Mouse (Mus musculus) testis, adult 2 months (tissue): Measurements from ENCODE around the gene S100a11.

ENCODE experiments used
- CTCF ChIP-seq: fragments of 200-500 bp; IDR thresholded peaks from 2 replicates; pipeline ENCODE4 v1.5.1; 2012; ENCODE audit warnings: low read depth, mild to moderate bottlenecking, inconsistent platforms, low read length, moderate library complexity; ENCODE audit not compliant: control insufficient read depth, insufficient read depth, insufficient replicate concordance
- POLR2A ChIP-seq: fragments of 200-500 bp; IDR thresholded peaks from 2 replicates; pipeline ENCODE4 v1.6.1; 2012; ENCODE audit warnings: low read depth, mild to moderate bottlenecking, inconsistent platforms, low read length, moderate library complexity; ENCODE audit not compliant: control insufficient read depth

DNA sequence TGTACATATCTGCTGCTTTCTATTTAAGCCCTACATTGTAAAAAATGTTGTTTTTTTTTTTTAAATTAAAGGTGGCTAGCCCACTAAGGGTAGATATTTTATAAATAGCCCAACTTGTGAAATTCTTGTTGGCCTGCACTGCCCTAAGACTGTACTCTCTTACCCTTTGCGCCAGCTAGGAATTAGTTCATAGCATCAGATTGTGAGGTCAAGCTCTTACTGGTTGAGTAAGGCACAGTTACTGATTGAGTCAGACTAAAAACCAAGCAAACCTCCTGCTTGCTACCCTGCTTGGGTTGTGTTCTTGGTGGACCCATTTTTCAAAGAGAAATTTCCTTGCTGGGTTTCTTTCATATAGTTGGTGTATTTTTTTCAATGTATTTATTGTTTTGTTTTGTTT, 8.5 kb upstream of the S100a11 start:
- TF ChIP-seq CTCF: no peak
- TF ChIP-seq POLR2A: no peak
